Mouse (Mus musculus) left cerebral cortex, adult 2 months (tissue): Measurements from ENCODE around the gene Gm17361. TPM values are rescaled to one million over a fixed set of nuclear protein-coding genes. Genes with fewer than 3 reads are reported as not detected.
"Not testable (repeated sequence)": the region's sequence is repeated elsewhere in the genome, so short reads cannot be mapped to it uniquely, and the experiment has no call there.

Experiments
- DNase-seq, 2 experiments: peaks; one replicate each; pipeline ENCODE4 v3.0.0; 2021 to 2022; ENCODE audit warnings: low spot score in 2 of 2, mixed read lengths in 1 of 2; ENCODE audit errors: extremely low spot score in 1 of 2
- H3K27ac ChIP-seq: fragments of 200-600 bp; 2 replicates; pipeline ENCODE4 v1.8.1; 2022
- H3K4me3 ChIP-seq: fragments of 200-600 bp; 2 replicates; pipeline ENCODE4 v1.8.1; 2022
- intact Hi-C: fragments of 180-260 bp; cut with DNase I; formaldehyde crosslinking; loops from one replicate; pipeline ENCODE4 v1.15.1; 2025
- long read RNA-seq, 2 experiments: library from polyadenylated mRNA; stranded (forward); transcript quantifications; one replicate each; pipeline ENCODE4 v2.0.0; 2021; ENCODE audit warnings: borderline mapping rate in 2 of 2
- total RNA-seq, 2 experiments: library from RNA; stranded (reverse); gene quantifications; 2 replicates each; pipeline ENCODE4 v1.2.3; 2021

Gm17361 gene
- not detected for total RNA-seq
- long read RNA-seq, experiment 1, result 0 reads
- long read RNA-seq, experiment 2, result 0 reads

DNA sequence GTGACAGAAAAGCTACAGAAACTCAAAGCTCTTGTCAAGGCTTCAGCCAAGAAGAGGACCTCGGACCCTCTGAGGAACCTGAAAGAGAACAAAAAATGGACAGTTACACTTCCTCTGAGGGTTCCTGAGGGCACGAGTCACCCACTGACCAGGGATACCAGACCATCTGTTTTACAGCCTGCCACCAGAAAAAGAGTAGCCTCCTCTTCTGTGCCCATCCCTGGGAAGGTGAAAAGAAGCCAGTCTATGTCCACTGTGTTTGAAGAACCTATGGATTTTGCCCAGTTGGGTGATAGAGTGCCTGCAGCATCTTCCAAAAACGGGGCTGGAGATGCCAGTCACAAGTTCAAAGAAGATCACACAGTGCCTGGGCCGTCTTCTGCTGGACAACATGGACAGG is at the start of gene Gm17361:
Gene Gm17361, plus strand, starts transcription at position 301 of the 400 bp plus-strand sequence.
- H3K4me3 ChIP-seq, intact Hi-C loops, DNase-seq, H3K27ac ChIP-seq: not testable (repeated sequence)
